Mouse (Mus musculus) heart, adult 2 months (tissue): Measurements from ENCODE around the gene Gon7. TPM values are rescaled to one million over a fixed set of nuclear protein-coding genes. Genes with fewer than 3 reads are reported as not detected.

Source experiments
- DNase-seq, 2 experiments: peaks; one replicate each; pipeline ENCODE4 v3.0.0; 2021
- H3K27ac ChIP-seq: fragments of 200-600 bp; 2 replicates; pipeline ENCODE4 v1.8.1; 2022
- H3K27me3 ChIP-seq: fragments of 200-500 bp; 2 replicates; pipeline ENCODE4 v1.6.1; 2012; ENCODE audit warnings: mild to moderate bottlenecking, low read length, inconsistent platforms, mixed read lengths; ENCODE audit not compliant: control insufficient read depth, insufficient read depth
- H3K36me3 ChIP-seq: fragments of 200-500 bp; 2 replicates; pipeline ENCODE4 v1.6.1; 2012; ENCODE audit warnings: low read length, inconsistent platforms; ENCODE audit not compliant: control insufficient read depth, insufficient read depth
- H3K4me1 ChIP-seq: fragments of 200-500 bp; 2 replicates; pipeline ENCODE4 v1.6.1; 2011; ENCODE audit warnings: low read length; ENCODE audit not compliant: control insufficient read depth, insufficient read depth
- H3K4me3 ChIP-seq: fragments of 200-600 bp; 2 replicates; pipeline ENCODE4 v1.8.1; 2022
- H3K79me2 ChIP-seq: fragments of 200-500 bp; replicated peaks from 2 replicates; pipeline ENCODE4 v1.6.1; 2012; ENCODE audit warnings: mild to moderate bottlenecking, inconsistent platforms, low read length, moderate library complexity, mixed read lengths; ENCODE audit not compliant: control insufficient read depth, insufficient read depth
- H3K9ac ChIP-seq: fragments of 200-500 bp; 2 replicates; pipeline ENCODE4 v1.6.1; 2012; ENCODE audit warnings: low read depth, mild to moderate bottlenecking, control low read depth, inconsistent platforms, low read length, mixed read lengths
- CTCF ChIP-seq: fragments of 200-600 bp; IDR thresholded peaks from 2 replicates; pipeline ENCODE4 v1.8.1; 2022; ENCODE audit warnings: antibody characterized with exemption, mild to moderate bottlenecking, moderate library complexity
- EP300 ChIP-seq: fragments of 200-500 bp; IDR thresholded peaks from 2 replicates; pipeline ENCODE4 v1.6.1; 2011; ENCODE audit warnings: low read depth, low read length, control low read depth; ENCODE audit not compliant: insufficient read depth
- POLR2A ChIP-seq: fragments of 200-500 bp; IDR thresholded peaks from 2 replicates; pipeline ENCODE4 v1.6.1; 2011; ENCODE audit warnings: mild to moderate bottlenecking, low read depth, low read length, control low read depth; ENCODE audit not compliant: insufficient read depth
- WGBS: fragments of 180-500 bp; shearing (Covaris S2); methylation state at CpG from one replicate; pipeline ENCODE4 v1.1.7; 2018; 5-methylcytosine and 5-hydroxymethylcytosine counted together
- intact Hi-C: fragments of 180-260 bp; cut with DNase I; formaldehyde crosslinking; loops from one replicate; pipeline ENCODE4 v1.15.1; 2025
- long read RNA-seq: library from polyadenylated mRNA; stranded (forward); transcript quantifications from one replicate; pipeline ENCODE4 v2.0.0, GENCODE M21; 2021
- polyA plus RNA-seq: library from polyadenylated mRNA; depleted of rRNA; stranded (reverse); fragments of >200 nt; gene quantifications from 2 replicates; pipeline ENCODE4 v1.2.3, GENCODE M21; 2012; rRNA removed
- total RNA-seq, 2 experiments: library from RNA; stranded (reverse); gene quantifications; 2 replicates each; pipeline ENCODE4 v1.2.3; 2021

Gon7 gene
- total RNA-seq (10 to 100 TPM in 1 of 2 experiments, 1 to 10 TPM in 1; 9.8 to 10.4 TPM), polyA plus RNA-seq (5.9 and 7.0 TPM in 2 replicates)
- long read RNA-seq, transcript Gon7-201 (2 exons, 1,152 nt) = major isoform, 5 of 6 reads
- long read RNA-seq, partial matches to known transcripts = 0 of 6 reads
- long read RNA-seq, other reads (novel, unspliced or antisense) = 1 of 6 reads

GRCm38 (mm10) chr12:102757689-102758402, at the start of gene Gon7, which contains the start of the genes Gm28051 and Ubr7:
TSS of gene Gon7 (minus strand) at chr12:102757803.
TSS of gene Gm28051 (minus strand) at chr12:102757765.
TSS of gene Ubr7 (plus strand) at chr12:102757967.
- peak within 1 kb of the TSS; percentile 76 for H3K9ac ChIP-seq
- peak within 1 kb of the TSS; percentile 92 for H3K27ac ChIP-seq
- TF ChIP-seq CTCF (peak; percentile 68), POLR2A (peak; percentile 68), EP300 (0 out of 2 replicates have a peak, but pooled peaks have one; percentile 10)
- intact Hi-C loops = loop anchor here (1.0 to 5.0 kb wide), 2 partner anchors 15 to 119 kb away; partner anchors contain the start of genes Btbd7, Moap1 and Tmem251
- under 1% methylated on average over 73 of the region's 73 CpGs for WGBS
- 0 out of 2 replicates have a peak, but pooled peaks cover 1% of the 10 kb centered on the region for H3K79me2 ChIP-seq
- peak within 1 kb of the TSS; percentile 63 for H3K4me3 ChIP-seq
- peak; percentile 95 to 98 for DNase-seq
- H3K36me3 ChIP-seq = no peaks in the 10 kb centered on the region; the same call in 1 of the 2 replicates
- no peaks in the 10 kb centered on the region for H3K27me3 ChIP-seq
- H3K4me1 ChIP-seq = peaks cover 5% of the 10 kb centered on the region

GRCm38 (mm10) chr12:102799528-102799927, 41.9 kb upstream of the Gon7 start:
- Histone ChIP-seq H3K36me3 (no peaks in the 10 kb centered on the region), H3K4me3 (no peak overlapping the region), H3K9ac (no peak overlapping the region), H3K27ac (no peak overlapping the region), H3K4me1 (no peaks in the 10 kb centered on the region), H3K79me2 (no peaks in the 10 kb centered on the region), H3K27me3 (no peaks in the 10 kb centered on the region)
- WGBS = 94% methylated on average over 2 of the region's 2 CpGs
- no peak for TF ChIP-seq POLR2A
- TF ChIP-seq CTCF = no peak
- no peak for TF ChIP-seq EP300
- intact Hi-C loops = no loop called here
- DNase-seq = no peak

GRCm38 (mm10) chr12:102787927-102788326, 30.3 kb upstream of the Gon7 start:
- intact Hi-C loops = loop anchor here (10.0 kb wide), 1 partner anchor 277 kb away; no protein-coding TSS in a partner anchor
- H3K27me3 ChIP-seq = no peaks in the 10 kb centered on the region
- peaks cover 1% of the 10 kb centered on the region for H3K36me3 ChIP-seq
- DNase-seq = no peak
- H3K4me1 ChIP-seq = no peaks in the 10 kb centered on the region
- no peak overlapping the region for H3K9ac ChIP-seq
- 91% methylated on average over 7 of the region's 7 CpGs for WGBS
- no peak for TF ChIP-seq CTCF
- no peak for TF ChIP-seq EP300
- no peak for TF ChIP-seq POLR2A
- no peak overlapping the region for H3K4me3 ChIP-seq
- no peak overlapping the region for H3K27ac ChIP-seq
- H3K79me2 ChIP-seq = no peaks in the 10 kb centered on the region; the same call in 1 of the 2 replicates

GRCm38 (mm10) chr12:102785593-102785985, 28.0 kb upstream of the Gon7 start:
- H3K9ac ChIP-seq = no peak overlapping the region
- intact Hi-C loops = loop anchor here (10.0 kb wide), 1 partner anchor 279 kb away; no protein-coding TSS in a partner anchor
- no peak overlapping the region for H3K4me3 ChIP-seq
- H3K27ac ChIP-seq = no peak overlapping the region
- 85% methylated on average over 5 of the region's 5 CpGs for WGBS
- no peaks in the 10 kb centered on the region; the same call in 1 of the 2 replicates for H3K79me2 ChIP-seq
- no peaks in the 10 kb centered on the region; the same call in 1 of the 2 replicates for H3K36me3 ChIP-seq
- H3K4me1 ChIP-seq = no peaks in the 10 kb centered on the region
- no peak for TF ChIP-seq POLR2A
- H3K27me3 ChIP-seq = no peaks in the 10 kb centered on the region
- DNase-seq = no peak

GRCm38 (mm10) chr12:102784899-102785592, 27.4 kb upstream of the Gon7 start:
- Histone ChIP-seq H3K4me1 (no peaks in the 10 kb centered on the region), H3K9ac (no peak overlapping the region), H3K27me3 (no peaks in the 10 kb centered on the region), H3K4me3 (no peak overlapping the region), H3K27ac (no peak overlapping the region), H3K36me3 (no peaks in the 10 kb centered on the region; the same call in 1 of the 2 replicates), H3K79me2 (no peaks in the 10 kb centered on the region; the same call in 1 of the 2 replicates)
- no peak for TF ChIP-seq CTCF
- no peak for TF ChIP-seq EP300
- TF ChIP-seq POLR2A = no peak
- intact Hi-C loops = loop anchor here (10.0 kb wide), 1 partner anchor 280 kb away; no protein-coding TSS in a partner anchor
- WGBS = 82% methylated on average over 19 of the region's 19 CpGs
- DNase-seq = no peak
